Mouse (Mus musculus) embryonic facial prominence, embryonic 10.5 days (tissue): ENCODE data around the gene Pfn3. TPM values are rescaled to one million over a fixed set of nuclear protein-coding genes. Genes with fewer than 3 reads are reported as not detected.
"Not testable (repeated sequence)": the region's sequence is repeated elsewhere in the genome, so short reads cannot be mapped to it uniquely, and the experiment has no call there.

Experiments used
- DNase-seq: peaks from one replicate; pipeline ENCODE4 v3.0.0-alpha.2; 2017; ENCODE audit warnings: low spot score
- H3K27ac ChIP-seq: fragments of 300-500 bp; sonication (generic); replicated peaks from 2 replicates; pipeline ENCODE4 v1.5.1; 2016; ENCODE audit warnings: mild to moderate bottlenecking
- H3K27me3 ChIP-seq: fragments of 300-500 bp; sonication (generic); replicated peaks from 2 replicates; pipeline ENCODE4 v1.6.1; 2016; ENCODE audit warnings: low read depth, mild to moderate bottlenecking; ENCODE audit not compliant: poor library complexity, severe bottlenecking
- H3K36me3 ChIP-seq: fragments of 300-500 bp; sonication (generic); replicated peaks from 2 replicates; pipeline ENCODE4 v1.6.1; 2016; ENCODE audit warnings: mild to moderate bottlenecking, moderate library complexity
- H3K4me1 ChIP-seq: fragments of 300-500 bp; sonication (generic); 2 replicates; pipeline ENCODE4 v1.6.1; 2016
- H3K4me3 ChIP-seq: fragments of 300-500 bp; sonication (generic); 2 replicates; pipeline ENCODE4 v1.5.1; 2016; ENCODE audit warnings: mild to moderate bottlenecking, moderate library complexity
- H3K9me3 ChIP-seq: fragments of 300-500 bp; sonication (generic); 2 replicates; pipeline ENCODE4 v1.6.1; 2016; ENCODE audit warnings: mild to moderate bottlenecking
- WGBS: fragments of 180-500 bp; shearing (Covaris S2); methylation state at CpG from one replicate; pipeline ENCODE4 v1.1.7; 2016; 5-methylcytosine and 5-hydroxymethylcytosine counted together
- polyA plus RNA-seq: library from polyadenylated mRNA; unstranded; fragments of >200 nt; fragmentation: Nextera tagmentation; extraction: Ambion mirVana; gene quantifications from 2 replicates; pipeline ENCODE4 v1.2.1, GENCODE M21; 2016

Gene Pfn3
- polyA plus RNA-seq, 1 experiment from 2014 or later, result not detected

- Histone ChIP-seq H3K27ac (peak overlapping the region; percentile 97), H3K27me3 (no peaks in the 10 kb centered on the region), H3K9me3 (no peaks in the 10 kb centered on the region), H3K4me3 (peak overlapping the region; percentile 87), H3K4me1 (peaks cover 40% of the 10 kb centered on the region), H3K36me3 (peaks cover 38% of the 10 kb centered on the region)
- no peak for DNase-seq
- 78% methylated on average over 6 of the region's 6 CpGs for WGBS
Observed at GRCm38 (mm10) chr13:55446483-55447105, 31.6 kb upstream of the Pfn3 start.

- under 1% methylated on average over 66 of the region's 66 CpGs for WGBS
- H3K9me3 ChIP-seq, result no peaks in the 10 kb centered on the region
- peak; percentile 72 for DNase-seq
Observed at GRCm38 (mm10) chr13:55445361-55446091, 30.5 kb upstream of the Pfn3 start.

GRCm38 (mm10) chr13:55444937-55445315 is 29.9 kb upstream of the Pfn3 start, which contains the start of gene Grk6:
Gene Grk6, plus strand, starts transcription at chr13:55445072.
- Histone ChIP-seq H3K27ac (peak within 1 kb of the TSS; percentile 97), H3K36me3 (peaks cover 21% of the 10 kb centered on the region), H3K4me1 (peaks cover 40% of the 10 kb centered on the region), H3K9me3 (no peaks in the 10 kb centered on the region), H3K27me3 (no peaks in the 10 kb centered on the region), H3K4me3 (peak within 1 kb of the TSS; percentile 87)
- under 1% methylated on average over 35 of the region's 35 CpGs for WGBS
- peak; percentile 100 for DNase-seq

More at GRCm38 (mm10) chr13:55445361-55446091, 30.5 kb upstream of the Pfn3 start:
- Histone ChIP-seq H3K36me3 (peaks cover 27% of the 10 kb centered on the region), H3K4me1 (peaks cover 40% of the 10 kb centered on the region), H3K27me3 (no peaks in the 10 kb centered on the region), H3K27ac (peak overlapping the region; percentile 97), H3K4me3 (peak overlapping the region; percentile 87)

GRCm38 (mm10) chr13:55444286-55444936 is 29.4 kb upstream of the Pfn3 start:
- DNase-seq, result no peak
- Histone ChIP-seq H3K9me3 (no peaks in the 10 kb centered on the region), H3K36me3 (peaks cover 16% of the 10 kb centered on the region), H3K4me3 (peak overlapping the region; percentile 87), H3K27ac (peak overlapping the region; percentile 97), H3K4me1 (peaks cover 40% of the 10 kb centered on the region), H3K27me3 (no peaks in the 10 kb centered on the region)
- 1% methylated on average over 33 of the region's 33 CpGs for WGBS

- DNase-seq, result no peak
- WGBS, result 48% methylated on average over 9 of the region's 9 CpGs
- H3K4me1 ChIP-seq, result peaks cover 40% of the 10 kb centered on the region
- no peaks in the 10 kb centered on the region for H3K27me3 ChIP-seq
- peaks cover 10% of the 10 kb centered on the region for H3K36me3 ChIP-seq
- H3K4me3 ChIP-seq, result peak overlapping the region; percentile 87
- H3K27ac ChIP-seq, result peak overlapping the region; percentile 97
- no peaks in the 10 kb centered on the region for H3K9me3 ChIP-seq
Observed at GRCm38 (mm10) chr13:55443799-55444285, 28.8 kb upstream of the Pfn3 start.

- H3K4me1 ChIP-seq, DNase-seq, H3K36me3 ChIP-seq, H3K27me3 ChIP-seq, H3K27ac ChIP-seq, H3K4me3 ChIP-seq: not testable (repeated sequence)
- WGBS, result 79% methylated on average over 15 of the region's 15 CpGs
- H3K9me3 ChIP-seq, result peaks cover 15% of the 10 kb centered on the region
Observed at GRCm38 (mm10) chr13:55437111-55437629, 22.1 kb upstream of the Pfn3 start.

- no peaks in the 10 kb centered on the region for H3K27me3 ChIP-seq
- H3K27ac ChIP-seq, result no peak overlapping the region
- H3K4me1 ChIP-seq, result peaks cover 6% of the 10 kb centered on the region
- H3K9me3 ChIP-seq, result peaks cover 5% of the 10 kb centered on the region
- DNase-seq, result no peak
- WGBS, result 82% methylated on average over 10 of the region's 10 CpGs
- no peak overlapping the region for H3K4me3 ChIP-seq
- H3K36me3 ChIP-seq, result no peaks in the 10 kb centered on the region
Observed at GRCm38 (mm10) chr13:55431889-55432685, 17.1 kb upstream of the Pfn3 start.

- H3K27me3 ChIP-seq, result no peaks in the 10 kb centered on the region
- H3K9me3 ChIP-seq, result peaks cover 5% of the 10 kb centered on the region
- DNase-seq, result no peak
- H3K4me1 ChIP-seq, result peaks cover 6% of the 10 kb centered on the region
- no peak overlapping the region for H3K27ac ChIP-seq
- no peaks in the 10 kb centered on the region for H3K36me3 ChIP-seq
- WGBS, result 93% methylated on average over 2 of the region's 2 CpGs
- no peak overlapping the region for H3K4me3 ChIP-seq
Observed at GRCm38 (mm10) chr13:55430566-55430965, 15.5 kb upstream of the Pfn3 start.

- WGBS, result 67% methylated on average over 12 of the region's 12 CpGs
- Histone ChIP-seq H3K4me3 (no peak overlapping the region), H3K36me3 (no peaks in the 10 kb centered on the region), H3K27ac (no peak overlapping the region), H3K4me1 (peaks cover 6% of the 10 kb centered on the region), H3K9me3 (peaks cover 5% of the 10 kb centered on the region), H3K27me3 (no peaks in the 10 kb centered on the region)
- DNase-seq, result no peak
Observed at GRCm38 (mm10) chr13:55429226-55429888, 14.3 kb upstream of the Pfn3 start.

- Histone ChIP-seq H3K27ac (no peak within 1 kb of the TSS), H3K4me3 (no peak within 1 kb of the TSS), H3K36me3 (no peaks in the 10 kb centered on the region), H3K27me3 (peaks cover 13% of the 10 kb centered on the region), H3K4me1 (peaks cover 9% of the 10 kb centered on the region), H3K9me3 (no peaks in the 10 kb centered on the region)
- DNase-seq, result no peak
- 91% methylated on average over 10 of the region's 10 CpGs for WGBS
Observed at GRCm38 (mm10) chr13:55426613-55427012, 11.6 kb upstream of the Pfn3 start, which contains the start of gene F12. Gene F12, minus strand, starts transcription at chr13:55426793.

GRCm38 (mm10) chr13:55420933-55421800 is 6.1 kb upstream of the Pfn3 start:
- Histone ChIP-seq H3K9me3 (no peaks in the 10 kb centered on the region), H3K4me1 (peaks cover 25% of the 10 kb centered on the region), H3K36me3 (no peaks in the 10 kb centered on the region), H3K27ac (0 out of 2 replicates have a peak overlapping the region, but pooled peaks have one; percentile 31), H3K27me3 (peaks cover 61% of the 10 kb centered on the region), H3K4me3 (peak overlapping the region; percentile 45)
- peak; percentile 76 for DNase-seq
- 18% methylated on average over 35 of the region's 35 CpGs for WGBS
